Mouse (Mus musculus): Measurements from ENCODE around the gene Mfsd4a. TPM values are rescaled to one million over a fixed set of nuclear protein-coding genes. Genes with fewer than 3 reads are reported as not detected.

The Mfsd4a gene
- polyA plus RNA-seq, 1 experiment from 2014 or later: 16.0 TPM

- Histone ChIP-seq H3K4me3 (replicated peaks; ENCODE audit: low read length) (no peak overlapping the region), H3K27me3 (ENCODE audit: control insufficient read depth, insufficient read depth, low read length) (no peaks in the 10 kb centered on the region), H3K36me3 (ENCODE audit: control insufficient read depth, insufficient read depth, low read length) (no peaks in the 10 kb centered on the region), H3K4me1 (ENCODE audit: control insufficient read depth, insufficient read depth, low read length) (no peaks in the 10 kb centered on the region), H3K9me3 (replicated peaks; ENCODE audit: control insufficient read depth, low read length) (no peaks in the 10 kb centered on the region), H3K27ac (ENCODE audit: low read length) (no peak overlapping the region), H3K9ac (ENCODE audit: low read length) (no peak overlapping the region), H3K4me2 (ENCODE audit: low read depth, low read length) (no peak overlapping the region)
- no peak for ATAC-seq (ENCODE audit: insufficient read depth, low FRiP score)
- WGBS: 48% methylated on average over 4 of the region's 4 CpGs
Observed at GRCm38 (mm10) chr1:132099016-132099415, 31.2 kb upstream of the Mfsd4a start.

DNA sequence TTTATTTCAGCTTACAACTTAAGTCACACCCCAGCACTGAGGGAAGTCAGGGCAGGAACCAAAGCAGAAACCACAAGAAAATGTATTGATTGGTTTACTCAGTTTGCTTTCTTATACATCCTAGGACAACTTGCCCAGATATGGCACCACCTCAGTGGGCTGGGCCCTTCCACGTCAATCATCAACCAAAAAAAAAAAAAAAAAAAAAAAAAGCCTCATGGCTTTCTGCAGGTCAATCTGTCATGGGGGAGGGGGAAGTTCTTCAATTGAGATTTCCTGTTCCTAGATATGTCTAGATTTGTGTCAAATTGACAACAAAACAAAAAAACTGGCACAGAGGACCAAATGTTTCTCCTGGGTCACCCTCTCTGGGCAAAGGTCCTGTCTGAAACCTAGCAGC, 30.2 kb upstream of the Mfsd4a start:
- Histone ChIP-seq H3K4me2 (ENCODE audit: low read depth, low read length) (no peak overlapping the region), H3K36me3 (ENCODE audit: control insufficient read depth, insufficient read depth, low read length) (no peaks in the 10 kb centered on the region), H3K9me3 (replicated peaks; ENCODE audit: control insufficient read depth, low read length) (no peaks in the 10 kb centered on the region), H3K9ac (ENCODE audit: low read length) (no peak overlapping the region), H3K4me1 (ENCODE audit: control insufficient read depth, insufficient read depth, low read length) (no peaks in the 10 kb centered on the region), H3K27ac (ENCODE audit: low read length) (no peak overlapping the region), H3K27me3 (ENCODE audit: control insufficient read depth, insufficient read depth, low read length) (no peaks in the 10 kb centered on the region), H3K4me3 (replicated peaks; ENCODE audit: low read length) (no peak overlapping the region)
- ATAC-seq (ENCODE audit: insufficient read depth, low FRiP score): no peak
- 53% methylated on average over 1 of the region's 1 CpGs for WGBS

DNA sequence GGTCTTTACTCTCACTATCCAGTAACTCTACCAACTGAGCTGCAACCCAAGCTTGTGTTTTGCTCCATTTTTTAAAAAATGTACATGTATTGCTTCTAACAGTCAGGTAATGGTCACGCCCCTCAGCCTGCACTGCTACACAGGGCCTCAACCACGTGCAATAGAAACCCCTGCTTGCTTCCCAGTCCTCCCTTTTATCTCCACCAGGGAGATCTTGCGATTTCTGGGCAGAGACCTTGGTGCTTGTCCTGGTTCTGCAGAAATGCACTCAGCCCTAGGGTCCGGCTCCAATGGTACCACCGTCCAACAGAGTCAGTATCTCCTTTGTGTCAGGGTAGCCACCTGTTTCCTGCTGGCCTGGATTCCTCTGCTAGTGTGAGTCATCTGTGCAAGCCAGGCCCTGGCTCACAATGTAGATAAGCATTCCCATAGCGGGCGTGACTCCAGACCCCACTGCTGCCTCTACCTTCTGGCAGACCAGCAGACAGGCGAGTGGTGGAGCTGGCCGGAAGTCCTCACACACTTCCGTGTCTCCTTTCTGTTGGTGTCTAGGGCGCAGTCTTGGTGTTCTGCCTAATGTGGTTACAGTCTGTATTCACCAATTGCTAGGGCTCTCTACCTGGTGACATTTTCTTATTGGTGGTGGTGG, 27.6 kb upstream of the Mfsd4a start:
- Histone ChIP-seq H3K9ac (ENCODE audit: low read length) (no peak overlapping the region), H3K4me3 (replicated peaks; ENCODE audit: low read length) (no peak overlapping the region), H3K27me3 (ENCODE audit: control insufficient read depth, insufficient read depth, low read length) (no peaks in the 10 kb centered on the region), H3K9me3 (replicated peaks; ENCODE audit: control insufficient read depth, low read length) (no peaks in the 10 kb centered on the region), H3K4me1 (ENCODE audit: control insufficient read depth, insufficient read depth, low read length) (no peaks in the 10 kb centered on the region), H3K27ac (ENCODE audit: low read length) (peak overlapping the region; percentile 29; the same call in 1 of the 2 replicates), H3K4me2 (ENCODE audit: low read depth, low read length) (no peak overlapping the region), H3K36me3 (ENCODE audit: control insufficient read depth, insufficient read depth, low read length) (no peaks in the 10 kb centered on the region)
- ATAC-seq (ENCODE audit: insufficient read depth, low FRiP score): peak; percentile 86
- WGBS: 47% methylated on average over 11 of the region's 11 CpGs

DNA sequence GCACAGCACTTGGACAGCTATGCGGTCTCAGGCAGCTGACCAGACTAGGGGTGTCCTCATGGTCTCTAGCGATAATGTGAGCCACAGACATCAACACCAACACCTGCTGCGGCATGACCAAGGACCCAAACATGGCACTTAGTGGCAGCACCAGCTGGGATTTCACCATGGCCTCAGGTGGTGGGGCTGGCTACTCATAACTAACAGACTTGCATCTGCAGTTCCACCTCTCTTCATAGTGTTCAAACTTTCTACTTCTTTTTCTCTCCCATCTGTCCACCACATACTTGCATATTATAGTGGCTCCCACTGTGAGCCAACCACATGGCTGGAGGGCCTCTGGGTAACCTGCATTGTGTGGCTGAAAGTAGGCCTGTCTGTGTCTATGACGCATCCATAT, 25.4 kb upstream of the Mfsd4a start:
- WGBS: 94% methylated on average over 4 of the region's 4 CpGs
- H3K4me1 ChIP-seq (ENCODE audit: control insufficient read depth, insufficient read depth, low read length): no peaks in the 10 kb centered on the region
- no peaks in the 10 kb centered on the region for H3K27me3 ChIP-seq (ENCODE audit: control insufficient read depth, insufficient read depth, low read length)
- H3K4me2 ChIP-seq (ENCODE audit: low read depth, low read length): no peak overlapping the region
- no peak for ATAC-seq (ENCODE audit: insufficient read depth, low FRiP score)
- no peak overlapping the region for H3K27ac ChIP-seq (ENCODE audit: low read length)
- no peaks in the 10 kb centered on the region for H3K9me3 ChIP-seq (replicated peaks; ENCODE audit: control insufficient read depth, low read length)
- no peak overlapping the region for H3K9ac ChIP-seq (ENCODE audit: low read length)
- no peak overlapping the region for H3K4me3 ChIP-seq (replicated peaks; ENCODE audit: low read length)
- no peaks in the 10 kb centered on the region for H3K36me3 ChIP-seq (ENCODE audit: control insufficient read depth, insufficient read depth, low read length)

- Histone ChIP-seq H3K36me3 (ENCODE audit: control insufficient read depth, insufficient read depth, low read length) (no peaks in the 10 kb centered on the region), H3K9me3 (replicated peaks; ENCODE audit: control insufficient read depth, low read length) (no peaks in the 10 kb centered on the region), H3K9ac (ENCODE audit: low read length) (no peak overlapping the region), H3K4me3 (replicated peaks; ENCODE audit: low read length) (no peak overlapping the region), H3K4me2 (ENCODE audit: low read depth, low read length) (no peak overlapping the region), H3K4me1 (ENCODE audit: control insufficient read depth, insufficient read depth, low read length) (0 out of 2 replicates have a peak, but pooled peaks cover 2% of the 10 kb centered on the region), H3K27ac (ENCODE audit: low read length) (no peak overlapping the region), H3K27me3 (ENCODE audit: control insufficient read depth, insufficient read depth, low read length) (no peaks in the 10 kb centered on the region)
- no peak for ATAC-seq (ENCODE audit: insufficient read depth, low FRiP score)
- 77% methylated on average over 4 of the region's 4 CpGs for WGBS
Observed at GRCm38 (mm10) chr1:132090266-132090665, 22.4 kb upstream of the Mfsd4a start.

- Histone ChIP-seq H3K4me3 (replicated peaks; ENCODE audit: low read length) (no peak overlapping the region), H3K27me3 (ENCODE audit: control insufficient read depth, insufficient read depth, low read length) (no peaks in the 10 kb centered on the region), H3K36me3 (ENCODE audit: control insufficient read depth, insufficient read depth, low read length) (no peaks in the 10 kb centered on the region), H3K4me1 (ENCODE audit: control insufficient read depth, insufficient read depth, low read length) (0 out of 2 replicates have a peak, but pooled peaks cover 2% of the 10 kb centered on the region), H3K9ac (ENCODE audit: low read length) (no peak overlapping the region), H3K4me2 (ENCODE audit: low read depth, low read length) (no peak overlapping the region), H3K9me3 (replicated peaks; ENCODE audit: control insufficient read depth, low read length) (no peaks in the 10 kb centered on the region), H3K27ac (ENCODE audit: low read length) (no peak overlapping the region)
- no peak for ATAC-seq (ENCODE audit: insufficient read depth, low FRiP score)
- 70% methylated on average over 6 of the region's 6 CpGs for whole genome bisulfite sequencing
Observed at GRCm38 (mm10) chr1:132089767-132090166, 21.9 kb upstream of the Mfsd4a start.

DNA sequence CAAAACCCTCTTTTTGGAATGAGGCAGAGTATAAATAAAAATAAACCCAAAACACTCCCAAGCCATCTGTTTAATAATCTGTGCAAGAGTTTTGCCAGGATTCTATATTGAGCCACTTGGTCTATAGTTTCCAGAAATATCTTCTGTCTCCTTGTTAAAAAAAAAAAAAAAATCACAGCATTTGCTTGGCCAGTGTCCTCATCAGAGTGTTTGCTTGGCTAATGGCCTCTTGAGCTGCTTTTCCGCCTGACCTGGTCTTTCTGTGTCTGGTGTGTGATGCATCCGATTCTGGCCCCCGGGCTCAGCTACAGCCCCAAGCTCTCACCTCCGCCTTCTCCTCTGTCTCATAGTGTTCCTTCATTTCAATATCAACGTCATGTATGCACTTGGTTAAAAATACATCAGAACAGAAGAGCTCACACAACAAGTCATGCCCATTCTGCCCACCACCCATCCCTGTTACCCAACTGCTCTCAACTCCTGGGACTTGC, 20.4 kb upstream of the Mfsd4a start:
- no peak overlapping the region for H3K27ac ChIP-seq (ENCODE audit: low read length)
- H3K9me3 ChIP-seq (replicated peaks; ENCODE audit: control insufficient read depth, low read length): no peaks in the 10 kb centered on the region
- no peaks in the 10 kb centered on the region for H3K27me3 ChIP-seq (ENCODE audit: control insufficient read depth, insufficient read depth, low read length)
- no peak overlapping the region for H3K4me2 ChIP-seq (ENCODE audit: low read depth, low read length)
- no peak for ATAC-seq (ENCODE audit: insufficient read depth, low FRiP score)
- 85% methylated on average over 5 of the region's 5 CpGs for WGBS
- H3K4me3 ChIP-seq (replicated peaks; ENCODE audit: low read length): no peak overlapping the region
- no peaks in the 10 kb centered on the region for H3K36me3 ChIP-seq (ENCODE audit: control insufficient read depth, insufficient read depth, low read length)
- 0 out of 2 replicates have a peak, but pooled peaks cover 2% of the 10 kb centered on the region for H3K4me1 ChIP-seq (ENCODE audit: control insufficient read depth, insufficient read depth, low read length)
- H3K9ac ChIP-seq (ENCODE audit: low read length): no peak overlapping the region

DNA sequence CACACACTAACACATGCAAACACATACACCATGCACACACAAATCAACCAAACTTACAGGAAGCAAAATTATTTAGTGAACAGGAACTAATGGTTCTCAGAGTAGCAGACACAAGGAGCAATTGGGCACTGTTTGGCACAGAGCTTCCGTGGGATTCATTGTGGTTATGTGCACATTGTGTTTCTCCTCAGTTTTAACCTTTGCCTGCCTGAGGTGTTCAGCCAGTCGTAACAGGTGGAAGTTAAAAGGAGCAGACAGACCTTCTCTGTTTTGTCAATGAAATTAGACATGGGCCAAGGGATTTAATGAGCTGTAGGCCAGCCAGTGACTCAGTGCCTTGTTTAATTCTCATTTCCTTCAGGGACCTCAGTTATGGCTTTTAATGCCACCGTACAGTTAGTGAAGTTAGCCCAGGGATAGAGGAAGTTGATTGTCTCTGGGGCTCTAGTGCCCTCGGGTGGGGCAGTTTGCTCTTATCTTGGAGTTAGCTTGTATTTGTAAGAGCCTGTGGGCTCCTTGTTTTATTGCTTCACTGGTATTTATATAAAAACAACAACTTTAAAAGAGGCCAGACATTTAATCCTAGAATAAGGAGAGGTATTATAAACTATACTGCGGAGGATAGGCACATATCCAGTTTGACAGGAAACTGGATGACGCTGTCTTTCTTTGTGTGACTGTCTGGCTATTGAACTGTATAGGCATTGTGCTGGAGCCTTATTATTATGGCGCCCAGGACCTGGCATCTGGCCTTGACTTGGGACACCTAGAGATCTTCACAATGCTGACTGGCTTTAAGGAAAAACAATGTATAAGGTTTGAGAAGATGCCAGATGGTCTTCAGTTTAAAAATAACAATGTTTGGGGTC, 17.6 kb upstream of the Mfsd4a start:
- no peaks in the 10 kb centered on the region for H3K9me3 ChIP-seq (replicated peaks; ENCODE audit: control insufficient read depth, low read length)
- H3K9ac ChIP-seq (ENCODE audit: low read length): no peak overlapping the region
- 0 out of 2 replicates have a peak, but pooled peaks cover 2% of the 10 kb centered on the region for H3K4me1 ChIP-seq (ENCODE audit: control insufficient read depth, insufficient read depth, low read length)
- no peaks in the 10 kb centered on the region for H3K36me3 ChIP-seq (ENCODE audit: control insufficient read depth, insufficient read depth, low read length)
- WGBS: 56% methylated on average over 7 of the region's 7 CpGs
- H3K4me3 ChIP-seq (replicated peaks; ENCODE audit: low read length): no peak overlapping the region
- no peak overlapping the region for H3K4me2 ChIP-seq (ENCODE audit: low read depth, low read length)
- H3K27ac ChIP-seq (ENCODE audit: low read length): no peak overlapping the region
- ATAC-seq (ENCODE audit: insufficient read depth, low FRiP score): no peak
- no peaks in the 10 kb centered on the region for H3K27me3 ChIP-seq (ENCODE audit: control insufficient read depth, insufficient read depth, low read length)

DNA sequence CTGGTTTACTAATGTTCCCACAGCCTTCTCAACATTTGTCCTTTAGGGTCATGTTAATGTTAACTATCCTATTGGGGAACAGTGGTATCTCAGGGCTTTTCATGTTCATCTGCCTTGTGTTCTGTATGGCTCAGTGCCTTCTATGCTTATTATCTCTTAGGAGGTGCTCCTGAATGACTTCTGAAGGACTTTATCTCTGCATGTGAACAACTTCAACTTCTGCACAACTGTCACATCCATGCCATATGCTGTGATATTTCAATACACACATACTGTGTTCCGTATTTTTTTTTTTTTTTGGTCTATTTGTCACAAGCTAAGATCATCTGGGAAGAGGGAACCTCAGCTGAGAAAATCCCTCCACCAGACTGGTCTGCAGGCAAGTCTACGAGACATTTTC, 10.6 kb upstream of the Mfsd4a start:
- no peak overlapping the region for H3K4me2 ChIP-seq (ENCODE audit: low read depth, low read length)
- H3K36me3 ChIP-seq (ENCODE audit: control insufficient read depth, insufficient read depth, low read length): no peaks in the 10 kb centered on the region
- no peaks in the 10 kb centered on the region for H3K4me1 ChIP-seq (ENCODE audit: control insufficient read depth, insufficient read depth, low read length)
- H3K27ac ChIP-seq (ENCODE audit: low read length): no peak overlapping the region
- WGBS: 83% methylated on average over 2 of the region's 2 CpGs
- no peak for ATAC-seq (ENCODE audit: insufficient read depth, low FRiP score)
- H3K4me3 ChIP-seq (replicated peaks; ENCODE audit: low read length): no peak overlapping the region
- H3K9ac ChIP-seq (ENCODE audit: low read length): no peak overlapping the region
- no peaks in the 10 kb centered on the region for H3K27me3 ChIP-seq (ENCODE audit: control insufficient read depth, insufficient read depth, low read length)
- no peaks in the 10 kb centered on the region for H3K9me3 ChIP-seq (replicated peaks; ENCODE audit: control insufficient read depth, low read length)

All from stomach, embryonic 16.5 days (tissue).